Mouse (Mus musculus) CH12.LX (cell line): ENCODE data around the gene Fam117a. TPM values are rescaled to one million over a fixed set of nuclear protein-coding genes. Genes with fewer than 3 reads are reported as not detected.
A peak's percentile ranks its signal among the peaks of the same experiment; 100 is the strongest.

Experiments
- DNase-seq: peaks from one replicate; pipeline ENCODE4 v3.0.0-alpha.2; 2013; ENCODE audit errors: extremely low read depth
- H3K27ac ChIP-seq: 2 replicates; pipeline ENCODE4 v1.5.1; 2012; ENCODE audit warnings: low read depth, mild to moderate bottlenecking, control low read depth, moderate library complexity; ENCODE audit not compliant: insufficient read depth
- H3K27me3 ChIP-seq: replicated peaks from 2 replicates; pipeline ENCODE3; 2012; ENCODE audit warnings: inconsistent platforms
- H3K36me3 ChIP-seq, 2 experiments: replicated peaks in 1 of 2; 2 replicates each; pipeline versions ENCODE3 to v1.6.1; 2012; ENCODE audit warnings: inconsistent platforms in 1 of 2, low read length in 1 of 2, mild to moderate bottlenecking in 1 of 2, mixed read lengths in 1 of 2, moderate library complexity in 1 of 2; ENCODE audit not compliant: control insufficient read depth in 1 of 2, insufficient read depth in 1 of 2
- H3K4me1 ChIP-seq, 2 experiments: 2 replicates each; pipeline ENCODE4 v1.6.1; 2012; ENCODE audit warnings: inconsistent platforms in 1 of 2, moderate library complexity in 1 of 2; ENCODE audit not compliant: insufficient read depth in 2 of 2, control insufficient read depth in 1 of 2
- H3K4me2 ChIP-seq: 2 replicates; pipeline ENCODE4 v1.6.1; 2012; ENCODE audit warnings: low read depth, mild to moderate bottlenecking, control low read depth; ENCODE audit not compliant: poor library complexity, insufficient read depth, severe bottlenecking
- H3K4me3 ChIP-seq, 3 experiments: fragments of 150-350 bp in 1 of 3; sonication (generic) in 1 of 3; replicated peaks in 1 of 3; 2 replicates each; pipeline versions ENCODE3 to v1.5.1; 2011 to 2012; ENCODE audit warnings: low read depth in 2 of 3, low read length in 2 of 3, mild to moderate bottlenecking in 2 of 3, moderate library complexity in 2 of 3, control low read depth in 1 of 3, improper control_type of control experiment in 1 of 3, inconsistent platforms in 1 of 3, mixed read lengths in 1 of 3; ENCODE audit not compliant: poor library complexity in 1 of 3
- H3K79me2 ChIP-seq: replicated peaks from 2 replicates; pipeline ENCODE4 v1.6.1; 2012; ENCODE audit warnings: mild to moderate bottlenecking, moderate library complexity; ENCODE audit not compliant: control insufficient read depth, poor library complexity, insufficient read depth, severe bottlenecking; ENCODE audit errors: extremely low read depth
- H3K9ac ChIP-seq: 2 replicates; pipeline ENCODE4 v1.6.1; 2012; ENCODE audit warnings: low read depth, mild to moderate bottlenecking, control low read depth, moderate library complexity; ENCODE audit not compliant: insufficient read depth
- H3K9me3 ChIP-seq: replicated peaks from 2 replicates; pipeline ENCODE3; 2012; ENCODE audit warnings: low read length, inconsistent platforms, mixed read lengths
- CHD2 ChIP-seq: IDR thresholded peaks from 2 replicates; pipeline ENCODE4 v1.6.1; 2011; ENCODE audit warnings: low read length, improper control_type of control experiment
- CTCF ChIP-seq, 2 experiments: IDR thresholded peaks in 1 of 2; conservative IDR thresholded peaks in 1 of 2; 2 replicates each; pipeline ENCODE4 v1.5.1; 2011 to 2012; ENCODE audit warnings: low read depth in 2 of 2, low read length in 2 of 2, improper control_type of control experiment in 1 of 2, inconsistent platforms in 1 of 2, mild to moderate bottlenecking in 1 of 2, moderate library complexity in 1 of 2
- ELF1 ChIP-seq: IDR thresholded peaks from 2 replicates; pipeline ENCODE4 v1.6.1; 2014; ENCODE audit warnings: low read depth, mild to moderate bottlenecking, inconsistent platforms, low read length, improper control_type of control experiment
- EP300 ChIP-seq: IDR thresholded peaks from 2 replicates; pipeline ENCODE4 v1.6.1; 2011; ENCODE audit warnings: low read length, improper control_type of control experiment
- ETS1 ChIP-seq: conservative IDR thresholded peaks from 2 replicates; pipeline ENCODE4 v1.6.1; 2012; ENCODE audit warnings: low read depth, mild to moderate bottlenecking, inconsistent platforms, low read length, improper control_type of control experiment, moderate library complexity
- GABPA ChIP-seq: IDR thresholded peaks from 2 replicates; pipeline ENCODE4 v1.6.1; 2012; ENCODE audit warnings: low read depth, low read length, improper control_type of control experiment, inconsistent platforms; ENCODE audit not compliant: insufficient replicate concordance
- HCFC1 ChIP-seq: IDR thresholded peaks from 2 replicates; pipeline ENCODE4 v1.6.1; 2012; ENCODE audit warnings: low read depth, mild to moderate bottlenecking, inconsistent platforms, low read length, improper control_type of control experiment
- JUN ChIP-seq: IDR thresholded peaks from 2 replicates; pipeline ENCODE4 v1.6.1; 2011; ENCODE audit warnings: low read depth, mild to moderate bottlenecking, low read length, improper control_type of control experiment, moderate library complexity; ENCODE audit not compliant: insufficient read depth
- JUND ChIP-seq: conservative IDR thresholded peaks from 2 replicates; pipeline ENCODE4 v1.6.1; 2011; ENCODE audit warnings: low read depth, low read length, improper control_type of control experiment
- KAT2A ChIP-seq: IDR thresholded peaks from 2 replicates; pipeline ENCODE4 v1.6.1; 2012; ENCODE audit warnings: low read length, improper control_type of control experiment, inconsistent platforms; ENCODE audit not compliant: insufficient replicate concordance
- MAX ChIP-seq: IDR thresholded peaks from 2 replicates; pipeline ENCODE4 v1.6.1; 2011; ENCODE audit warnings: low read length, improper control_type of control experiment
- MAZ ChIP-seq: IDR thresholded peaks from 2 replicates; pipeline ENCODE4 v1.6.1; 2012; ENCODE audit warnings: low read depth, mild to moderate bottlenecking, inconsistent platforms, low read length, improper control_type of control experiment, moderate library complexity
- MEF2A ChIP-seq: IDR thresholded peaks from 2 replicates; pipeline ENCODE4 v1.6.1; 2014; ENCODE audit warnings: low read depth, mild to moderate bottlenecking, inconsistent platforms, low read length, improper control_type of control experiment, borderline replicate concordance
- MXI1 ChIP-seq: IDR thresholded peaks from 2 replicates; pipeline ENCODE4 v1.6.1; 2011; ENCODE audit warnings: mild to moderate bottlenecking, low read depth, low read length, improper control_type of control experiment
- NRF1 ChIP-seq: IDR thresholded peaks from 2 replicates; pipeline ENCODE4 v1.6.1; 2014; ENCODE audit warnings: low read depth, mild to moderate bottlenecking, inconsistent platforms, low read length, improper control_type of control experiment, moderate library complexity
- PAX5 ChIP-seq: IDR thresholded peaks from 2 replicates; pipeline ENCODE4 v1.6.1; 2012; ENCODE audit warnings: low read length, inconsistent platforms, mixed read lengths
- RCOR1 ChIP-seq: conservative IDR thresholded peaks from 2 replicates; pipeline ENCODE4 v1.6.1; 2012; ENCODE audit warnings: low read depth, mild to moderate bottlenecking, inconsistent platforms, low read length, improper control_type of control experiment
- SIN3A ChIP-seq: IDR thresholded peaks from 2 replicates; pipeline ENCODE4 v1.6.1; 2012; ENCODE audit warnings: low read length, improper control_type of control experiment, inconsistent platforms
- SMC3 ChIP-seq: IDR thresholded peaks from 2 replicates; pipeline ENCODE4 v1.6.1; 2011; ENCODE audit warnings: low read depth, low read length, improper control_type of control experiment
- TBP ChIP-seq: conservative IDR thresholded peaks from 2 replicates; pipeline ENCODE4 v1.6.1; 2011; ENCODE audit warnings: low read depth, low read length, improper control_type of control experiment
- USF1 ChIP-seq: IDR thresholded peaks from 2 replicates; pipeline ENCODE4 v1.6.1; 2014; ENCODE audit warnings: low read depth, mild to moderate bottlenecking, inconsistent platforms, low read length, improper control_type of control experiment
- USF2 ChIP-seq: conservative IDR thresholded peaks from 2 replicates; pipeline ENCODE4 v1.6.1; 2011; ENCODE audit warnings: low read depth, low read length, improper control_type of control experiment
- dilution Hi-C: fragments of 300-500 bp; cut with MboI; formaldehyde crosslinking; loops from 2 replicates; pipeline ENCODE4 v1.14.3; 2020; ENCODE audit warnings: low sequenced_read_pairs; ENCODE audit not compliant: extremely low pct_unique_long_range_greater_than_20kb, extremely low pct_ligation_motif_present
- in situ Hi-C: fragments of 300-500 bp; cut with MboI; formaldehyde crosslinking; loops from 3 replicates; pipeline ENCODE4 v1.14.3; 2019; ENCODE audit warnings: low sequenced_read_pairs, low pct_ligation_motif_present, low pct_unique_long_range_greater_than_20kb, mixed read lengths
- polyA plus RNA-seq: library from polyadenylated mRNA; unstranded; fragments of >175 nt; gene quantifications from 2 replicates; pipeline ENCODE4 v1.2.1, GENCODE M21; 2012; ENCODE audit warnings: low read depth; ENCODE audit not compliant: insufficient read length
- total RNA-seq, 2 experiments: library from RNA; depleted of rRNA; stranded (reverse); fragments of 300-350 nt in 1 of 2; fragments of >200 nt in 1 of 2; gene quantifications; 2 replicates each; pipeline ENCODE4 v1.2.3; 2012 to 2014

Fam117a gene
- total and polyA plus RNA-seq, 3 experiments: 0.54 to 2.2 (median 0.91) TPM

DNA sequence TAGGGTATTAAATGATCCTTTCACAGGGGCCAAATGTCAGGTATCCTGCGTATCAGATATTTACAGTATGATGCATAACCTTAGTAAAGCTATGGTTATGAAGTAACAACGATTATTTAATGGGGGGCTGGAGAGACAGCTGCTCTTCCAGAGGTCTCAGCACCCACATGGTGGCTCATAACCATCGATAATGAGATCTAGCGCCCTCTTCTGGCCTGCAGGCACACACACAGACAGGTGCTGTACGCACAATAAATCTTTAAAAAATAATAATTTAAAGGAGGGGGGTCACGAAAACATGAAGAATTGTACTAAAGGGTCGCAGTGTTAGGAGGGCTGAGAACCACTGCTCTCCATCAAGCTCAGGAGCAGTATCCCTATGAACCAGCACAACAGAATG, 31.2 kb upstream of the Fam117a start:
- H3K4me2 ChIP-seq: no peak overlapping the region
- H3K9me3 ChIP-seq: no peaks in the 10 kb centered on the region
- TF ChIP-seq MEF2A: no peak
- no peak for TF ChIP-seq MAX
- TF ChIP-seq PAX5: no peak
- TF ChIP-seq MXI1: no peak
- no peak for TF ChIP-seq TBP
- TF ChIP-seq JUND: no peak
- TF ChIP-seq CTCF (conservative IDR thresholded peaks at IDR 0.05 in 1 of 2, IDR thresholded peaks at IDR 0.05 in 1 of 2; ENCODE audit: low read depth in 2 of 2, low read length in 2 of 2): peak; percentile 37 to 46; a peak in 3 of 4 replicates
- TF ChIP-seq SMC3: peak; percentile 6; the same call in 1 of the 2 replicates
- no peak for TF ChIP-seq USF1
- TF ChIP-seq MAZ: no peak
- TF ChIP-seq KAT2A: no peak
- TF ChIP-seq USF2: no peak
- TF ChIP-seq, all 38 proteins: peak for 2
- H3K4me1 ChIP-seq: peaks cover 5 to 17% of the 10 kb centered on the region in 2 experiments; a peak in 3 of 4 replicates
- no peaks in the 10 kb centered on the region for H3K27me3 ChIP-seq
- dilution Hi-C loops: no loop called here
- peaks cover 76% of the 10 kb centered on the region for H3K79me2 ChIP-seq
- in situ Hi-C loops: no loop called here
- DNase-seq: peak; percentile 15
- no peak overlapping the region for H3K27ac ChIP-seq
- no peak overlapping the region for H3K4me3 ChIP-seq
- no peak overlapping the region for H3K9ac ChIP-seq
- peaks cover 33 to 72% of the 10 kb centered on the region in 2 experiments for H3K36me3 ChIP-seq

DNA sequence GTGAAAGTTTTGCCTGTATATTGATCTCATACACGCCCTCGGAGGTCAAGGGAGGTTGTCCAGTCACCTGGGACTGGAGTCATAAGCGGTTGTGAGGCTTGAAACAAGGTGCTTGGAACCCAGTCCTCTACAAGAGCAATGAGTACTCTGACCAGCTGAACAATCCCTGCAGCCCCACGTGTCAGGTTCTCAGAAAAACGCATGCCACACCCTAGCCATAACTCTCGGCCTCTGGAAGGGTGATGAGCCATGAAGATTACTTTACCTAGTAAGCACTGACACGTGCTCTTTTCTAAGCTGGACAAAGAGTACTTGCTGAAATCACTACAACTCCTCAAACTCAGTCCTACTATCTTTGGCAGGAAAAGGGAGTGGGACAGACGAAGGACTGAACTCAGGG, 29.3 kb upstream of the Fam117a start:
- no peak overlapping the region for H3K27ac ChIP-seq
- H3K4me3 ChIP-seq: no peak overlapping the region
- dilution Hi-C loops: no loop called here
- TF ChIP-seq SIN3A (no peak), TBP (no peak), HCFC1 (no peak), JUND (no peak), GABPA (no peak), PAX5 (no peak), NRF1 (no peak), ETS1 (no peak), ELF1 (no peak), EP300 (no peak), MEF2A (no peak), RCOR1 (no peak), JUN (no peak), CHD2 (no peak)
- TF ChIP-seq, all 38 proteins: peak for 0
- no peak for DNase-seq
- peaks cover 65% of the 10 kb centered on the region for H3K79me2 ChIP-seq
- no peaks in the 10 kb centered on the region for H3K9me3 ChIP-seq
- in situ Hi-C loops: no loop called here
- H3K36me3 ChIP-seq: peaks cover 21 to 54% of the 10 kb centered on the region in 2 experiments
- no peak overlapping the region for H3K9ac ChIP-seq
- peak overlapping the region; percentile 25; the same call in 1 of the 2 replicates for H3K4me2 ChIP-seq
- H3K27me3 ChIP-seq: no peaks in the 10 kb centered on the region
- peaks cover 5 to 27% of the 10 kb centered on the region in 2 experiments; a peak in 3 of 4 replicates for H3K4me1 ChIP-seq
